Mouse (Mus musculus) kidney, postnatal 10 days (tissue): Measurements from ENCODE around the gene Aldh1l1.
A peak's percentile ranks its signal among the peaks of the same experiment; 100 is the strongest.

Experiments
- DNase-seq: peaks from one replicate; pipeline ENCODE4 v3.0.0; 2021; ENCODE audit warnings: mixed read lengths

Aldh1l1 gene

DNA sequence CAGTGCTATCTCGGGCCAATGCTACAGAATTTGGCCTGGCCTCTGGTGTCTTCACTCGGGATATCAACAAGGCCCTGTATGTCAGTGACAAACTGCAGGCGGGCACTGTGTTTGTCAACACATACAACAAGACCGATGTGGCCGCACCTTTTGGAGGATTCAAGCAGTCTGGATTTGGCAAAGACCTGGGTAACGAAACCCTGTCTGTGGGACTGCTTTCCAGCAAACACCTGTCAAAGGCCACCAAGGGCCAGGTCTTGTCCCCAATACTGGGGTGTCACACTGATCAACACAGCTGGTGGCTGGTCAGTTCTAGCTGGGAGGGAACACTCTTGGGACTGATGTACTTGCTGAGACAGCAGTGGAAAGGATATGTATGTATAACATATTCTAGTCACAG is 112.0 kb downstream of the Aldh1l1 start:
- no peak for DNase-seq

- DNase-seq: no peak
These were observed 114.1 kb downstream of the Aldh1l1 start for GRCm38 (mm10) chr6:90600351-90600750.

DNA sequence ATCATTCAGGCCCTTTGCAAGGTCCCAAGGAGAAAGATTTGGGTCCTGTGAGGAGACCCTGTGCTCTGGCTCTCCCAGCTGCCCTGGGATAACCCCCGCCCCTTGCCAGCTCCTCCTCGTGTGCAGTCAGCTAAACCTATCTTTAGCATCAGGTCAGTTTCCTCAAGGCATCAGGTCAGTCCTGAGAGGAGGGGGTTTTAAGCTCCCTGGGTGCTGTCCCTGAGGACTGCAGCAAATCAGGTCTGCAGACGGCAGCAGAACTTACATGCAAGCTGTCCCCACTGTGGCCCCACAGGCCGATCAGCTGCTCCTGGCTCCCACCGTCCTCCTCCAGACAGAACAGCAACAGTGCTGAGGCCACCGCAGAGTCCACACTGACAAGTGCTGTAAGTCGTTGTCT is 115.5 kb downstream of the Aldh1l1 start:
- DNase-seq: no peak

DNA sequence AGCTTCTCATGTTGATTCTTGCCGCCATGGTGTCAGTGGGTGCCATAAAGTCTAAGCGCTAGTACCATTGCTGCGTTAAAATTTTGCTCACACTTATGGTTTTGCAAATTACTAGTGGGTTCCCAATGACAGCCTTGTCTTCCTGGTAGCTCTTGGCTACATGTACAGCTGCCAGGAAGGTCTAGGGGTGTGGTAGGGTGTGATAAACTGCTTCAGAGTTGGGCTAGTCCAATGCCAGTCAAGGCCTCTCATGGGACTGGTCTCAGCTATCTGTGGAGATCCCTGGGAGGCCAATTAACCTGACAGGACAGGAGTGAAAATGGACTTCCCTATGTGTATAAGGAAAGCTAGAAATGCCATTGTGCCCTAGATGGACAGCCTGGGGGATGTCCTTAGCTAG is 116.1 kb downstream of the Aldh1l1 start:
- DNase-seq: no peak

GRCm38 (mm10) chr6:90603126-90603525 is 116.9 kb downstream of the Aldh1l1 start:
- DNase-seq: no peak

- DNase-seq: no peak
These were observed 117.9 kb downstream of the Aldh1l1 start for GRCm38 (mm10) chr6:90604130-90604529.

GRCm38 (mm10) chr6:90604533-90605297 is 118.5 kb downstream of the Aldh1l1 start, which contains the start of gene Slc41a3:
Gene Slc41a3, plus strand, starts transcription at chr6:90604725.
- peak; percentile 97 for DNase-seq

DNA sequence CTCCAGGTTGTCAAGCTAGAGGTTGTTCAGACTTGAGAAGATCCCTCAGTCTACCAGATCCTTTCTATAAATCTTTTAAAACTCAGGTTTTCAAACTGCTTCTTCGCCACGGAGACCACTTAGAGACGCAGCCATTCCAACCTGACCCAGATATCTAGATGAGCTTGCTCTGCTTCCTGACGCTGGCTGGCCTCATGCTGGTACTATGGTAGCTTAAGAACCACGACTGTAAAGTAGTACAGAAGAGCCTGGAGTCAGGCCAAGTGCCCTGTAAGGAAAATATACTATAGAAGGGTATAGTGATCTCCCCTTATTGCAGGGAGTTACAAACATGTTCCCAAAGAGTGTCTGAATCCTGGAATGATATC is 119.1 kb downstream of the Aldh1l1 start:
- no peak for DNase-seq

DNA sequence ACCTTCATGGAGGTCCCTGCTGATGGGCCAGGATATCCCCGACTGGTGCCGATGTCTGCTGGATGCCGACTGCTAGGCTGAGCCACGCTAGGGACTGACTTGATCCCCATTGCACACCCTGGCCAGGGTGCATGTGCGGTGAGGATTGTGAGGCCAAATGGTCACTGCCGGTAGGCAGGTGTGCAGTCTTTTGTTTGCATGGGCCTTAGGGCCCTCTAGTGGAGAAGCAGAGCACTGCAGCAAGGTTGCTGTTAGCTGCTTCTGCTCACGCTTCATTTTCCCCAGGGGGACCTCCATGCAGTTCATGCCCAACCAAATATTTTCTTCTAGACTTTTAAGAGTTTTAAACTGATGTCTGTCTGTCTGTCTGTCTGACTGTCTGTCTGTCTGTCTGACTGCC is 120.3 kb downstream of the Aldh1l1 start:
- DNase-seq: peak; percentile 79

DNA sequence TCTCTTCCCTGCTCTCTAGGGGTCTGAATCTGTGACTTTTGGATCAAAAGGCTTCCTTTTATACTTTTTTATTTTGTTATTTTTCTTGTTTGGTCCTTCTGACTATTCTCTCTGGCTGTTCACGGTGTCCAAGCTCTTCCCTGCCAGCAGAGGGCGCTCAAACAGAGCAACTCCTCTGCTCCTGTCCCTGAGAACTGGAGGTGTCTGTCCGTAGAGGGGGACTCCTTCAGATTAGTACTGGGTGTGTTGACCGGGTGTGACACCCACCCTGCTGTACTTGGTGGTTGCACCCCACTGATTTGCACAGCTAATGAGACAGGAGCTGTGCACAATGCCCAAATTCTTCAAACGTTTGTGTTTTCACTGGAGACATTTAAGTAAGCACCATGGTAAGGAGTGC is 121.0 kb downstream of the Aldh1l1 start:
- DNase-seq: peak; percentile 84

DNA sequence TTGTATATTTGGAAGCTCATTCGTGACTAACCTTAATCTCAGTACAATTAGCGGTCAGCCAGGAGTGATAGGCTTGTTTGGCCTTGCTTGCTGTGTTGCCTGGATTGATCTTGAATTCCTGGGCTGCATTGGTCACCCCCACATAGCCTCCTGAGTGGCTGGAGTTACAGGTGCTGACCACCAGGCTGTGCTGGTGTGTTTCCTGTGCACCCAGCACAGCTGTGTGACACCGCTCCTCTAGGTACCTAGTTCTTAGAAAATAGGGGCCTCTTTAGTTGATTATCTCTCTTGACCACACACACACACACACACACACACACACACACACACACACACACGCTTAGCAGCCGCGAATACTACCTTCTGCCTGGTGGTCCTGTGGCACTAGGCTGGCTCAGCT is 122.0 kb downstream of the Aldh1l1 start:
- DNase-seq: peak; percentile 52

GRCm38 (mm10) chr6:90610248-90610647 is 124.0 kb downstream of the Aldh1l1 start:
- no peak for DNase-seq

DNA sequence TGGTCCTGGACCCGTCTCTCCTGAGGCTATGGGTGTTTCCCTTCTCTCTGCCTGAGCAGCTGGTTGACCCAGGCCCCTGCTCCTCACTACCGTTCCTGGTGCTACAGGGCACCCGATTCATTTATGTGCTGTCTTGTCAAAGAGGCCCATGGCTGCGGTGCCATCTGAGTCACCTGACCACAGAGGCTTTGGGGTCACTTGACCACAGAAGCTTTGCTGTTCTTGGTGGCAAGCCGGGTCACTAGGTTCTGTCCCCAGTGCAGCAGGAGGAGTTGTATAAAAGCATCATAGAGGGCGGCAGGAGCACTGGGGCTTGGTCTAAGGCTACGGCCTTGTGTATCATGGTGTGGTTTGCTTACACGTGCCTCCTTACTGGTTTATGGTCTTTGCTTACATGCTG is 127.0 kb downstream of the Aldh1l1 start:
- no peak for DNase-seq

DNA sequence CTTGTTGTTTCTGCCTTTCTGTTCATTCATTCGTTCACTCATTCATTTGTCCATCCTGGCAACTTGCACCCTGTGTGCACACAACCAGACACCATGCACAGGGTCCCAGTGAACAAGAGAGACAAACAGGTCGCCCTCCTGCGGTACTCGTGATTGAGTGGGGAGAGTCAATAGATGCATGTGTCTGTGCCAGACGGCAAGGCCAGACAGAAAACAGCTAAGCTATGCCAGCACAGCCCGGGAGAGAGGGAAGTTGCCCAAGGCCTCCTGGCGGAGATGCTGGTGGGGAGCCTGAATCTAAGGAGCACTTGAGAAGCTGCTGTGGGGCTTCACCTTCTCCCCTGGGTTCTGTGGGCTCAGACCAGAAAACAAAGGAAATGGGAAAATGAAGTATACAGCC is 129.1 kb downstream of the Aldh1l1 start:
- DNase-seq: no peak

GRCm38 (mm10) chr6:90615991-90616390 is 129.8 kb downstream of the Aldh1l1 start:
- no peak for DNase-seq

GRCm38 (mm10) chr6:90616481-90616880 is 130.3 kb downstream of the Aldh1l1 start:
- DNase-seq: no peak

- DNase-seq: no peak
These were observed 132.0 kb downstream of the Aldh1l1 start for GRCm38 (mm10) chr6:90618274-90618673.

DNA sequence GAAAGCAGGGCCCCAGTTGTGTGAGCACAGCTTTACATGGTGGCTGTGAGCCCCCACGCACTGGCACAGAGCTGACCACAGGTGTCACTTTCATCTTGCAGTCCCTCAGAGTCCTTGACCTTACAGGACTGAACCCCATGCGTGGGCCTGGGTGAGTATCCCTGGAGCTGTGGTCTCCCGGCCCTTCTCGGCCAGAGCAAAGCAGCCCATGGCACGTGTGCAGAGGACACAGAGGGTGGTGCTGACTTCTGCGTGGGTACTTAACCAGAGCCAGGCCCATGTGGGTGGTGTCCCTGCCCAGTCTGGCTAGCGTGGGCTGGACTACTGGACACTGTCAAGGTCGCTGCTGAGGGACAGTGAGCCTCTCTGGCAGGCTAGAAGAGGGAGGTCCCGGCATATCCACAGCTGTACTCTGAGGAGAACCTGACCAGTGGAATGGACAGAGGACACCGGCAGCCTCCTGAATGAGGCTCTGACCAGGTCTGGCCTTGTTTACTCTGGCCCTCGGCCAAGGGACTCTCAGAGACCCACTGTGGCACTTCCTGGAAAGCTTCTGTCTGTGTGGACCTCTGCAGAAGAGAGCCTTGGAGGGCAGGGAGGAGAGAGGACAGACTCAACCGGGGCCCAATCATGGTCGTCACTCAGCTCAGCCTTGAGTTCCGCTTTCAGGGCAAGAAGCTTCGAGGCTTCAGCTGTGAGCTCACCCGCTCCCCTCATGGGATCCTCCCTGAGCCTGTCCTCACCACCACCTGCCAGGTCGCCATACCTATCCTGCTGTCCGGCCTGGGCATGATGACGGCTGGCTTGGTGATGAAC is 132.8 kb downstream of the Aldh1l1 start:
- DNase-seq: peak; percentile 76

DNA sequence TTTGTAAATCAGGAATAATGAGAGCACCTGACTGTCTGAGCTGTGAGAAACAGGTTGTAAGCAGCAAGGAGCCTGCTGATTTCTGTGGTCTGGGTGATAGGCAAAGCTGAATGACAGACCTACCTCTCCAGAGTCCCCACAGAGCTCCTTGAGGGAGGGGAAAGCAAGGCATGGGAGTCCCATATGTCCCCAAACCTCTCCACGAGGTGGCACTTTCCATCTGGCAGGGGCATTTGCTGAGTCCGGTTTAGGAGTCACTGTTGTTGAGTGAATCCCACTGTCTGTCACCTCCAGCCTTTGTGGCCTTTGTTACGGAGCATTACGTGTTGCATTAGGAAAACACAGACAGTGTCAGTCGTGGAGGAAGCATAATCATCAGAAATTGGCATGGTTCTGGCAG is 133.7 kb downstream of the Aldh1l1 start:
- no peak for DNase-seq

DNA sequence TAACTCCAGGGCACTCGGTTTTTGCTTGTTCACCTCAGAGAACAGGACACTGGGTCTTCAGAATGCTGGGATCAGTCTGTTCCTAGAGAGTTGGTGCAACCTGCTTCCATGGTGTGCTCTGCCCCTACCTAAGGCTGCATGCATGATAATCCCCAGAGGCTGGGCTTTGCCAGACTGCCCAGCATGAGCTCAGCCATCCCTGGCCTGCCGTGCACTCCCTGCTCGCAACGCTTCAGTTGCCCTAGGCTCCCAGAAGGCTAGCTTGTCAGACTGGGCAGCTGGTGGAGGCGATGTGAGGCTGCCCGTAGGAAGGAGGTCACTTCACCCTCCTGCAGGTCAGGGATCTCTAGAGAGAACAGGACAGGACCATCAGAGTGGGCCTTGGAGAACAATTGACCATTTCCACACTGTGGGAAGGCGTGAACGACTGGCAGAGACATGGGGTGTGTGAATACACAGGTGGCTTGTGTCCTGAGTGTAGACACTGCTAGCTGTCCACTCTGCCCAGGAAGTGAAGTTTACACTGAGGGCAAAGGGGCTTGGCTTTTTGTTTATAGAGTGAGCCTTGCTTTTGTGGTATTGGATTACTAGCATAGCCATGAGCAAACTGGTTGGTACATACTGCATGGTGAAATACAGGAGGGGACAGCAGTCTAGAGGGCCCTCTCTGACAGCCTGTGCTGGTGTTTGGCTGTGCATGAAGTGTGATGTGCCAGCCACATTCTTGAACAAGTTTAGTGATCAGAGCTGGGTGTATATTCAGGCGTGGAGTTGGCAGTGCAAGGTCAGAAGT is 134.8 kb downstream of the Aldh1l1 start:
- peak; percentile 60 for DNase-seq

DNA sequence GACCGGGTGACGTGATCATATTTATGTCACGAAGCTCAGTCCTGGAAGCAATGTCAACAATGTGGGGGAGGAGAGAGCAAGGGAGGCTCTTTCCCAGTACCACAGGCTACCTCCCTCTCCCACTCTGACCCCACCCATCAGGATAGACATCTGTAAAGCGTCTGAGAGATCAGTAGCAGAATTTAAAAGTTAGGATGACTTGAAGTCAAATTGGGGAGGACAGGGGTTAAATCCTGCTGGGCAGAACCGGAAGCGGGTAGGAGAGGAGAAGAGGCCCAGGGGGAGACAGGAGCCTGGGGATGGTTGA is 135.3 kb downstream of the Aldh1l1 start:
- DNase-seq: no peak

GRCm38 (mm10) chr6:90622758-90623455 is 136.7 kb downstream of the Aldh1l1 start:
- DNase-seq: no peak

DNA sequence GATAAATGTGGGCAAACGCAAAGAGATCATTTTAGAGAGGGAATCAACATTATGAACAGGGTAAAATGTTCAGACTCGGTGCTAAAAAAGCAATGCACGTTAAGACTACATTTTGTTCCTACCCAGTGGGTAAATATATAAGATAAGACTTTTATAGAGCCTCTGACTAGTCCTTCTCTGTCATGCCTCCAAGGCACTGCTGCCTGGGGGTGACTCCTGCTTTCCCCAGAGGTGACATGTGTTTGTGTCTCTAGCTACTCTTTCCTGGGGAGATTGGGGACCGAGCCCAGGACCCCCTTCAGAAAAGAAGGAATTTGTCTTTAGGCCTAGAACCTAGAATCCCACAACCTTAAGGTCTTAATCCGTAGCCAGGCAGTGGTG is 137.2 kb downstream of the Aldh1l1 start:
- DNase-seq: no peak
